Mouse (Mus musculus): Measurements from ENCODE around the gene Fbrsl1.

DNA sequence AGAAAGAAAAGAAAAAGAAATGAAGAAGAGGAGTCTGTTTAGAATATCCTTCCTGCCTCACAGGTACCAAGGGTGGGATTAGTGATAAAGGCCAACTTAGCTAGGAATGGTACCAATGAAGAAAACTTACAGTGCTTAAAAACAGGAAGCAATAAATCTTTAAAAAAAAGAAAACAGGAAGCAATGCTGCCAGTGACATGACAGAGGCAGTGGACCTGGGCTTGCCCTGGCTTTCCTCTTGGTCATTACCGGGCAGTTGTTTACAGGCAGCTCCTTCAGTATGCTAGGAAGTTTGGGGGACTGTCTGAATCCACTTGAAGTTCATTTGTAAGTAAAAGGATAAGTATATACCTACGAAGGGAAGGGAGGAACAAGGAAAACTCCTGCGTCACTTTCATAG is 117.8 kb downstream of the Fbrsl1 start:
- TF ChIP-seq CTCF (IDR thresholded peaks at IDR 0.05; ENCODE audit: low read depth, low read length) (no peak), POLR2A (IDR thresholded peaks at IDR 0.05; ENCODE audit: insufficient read depth, low read length) (no peak), EP300 (IDR thresholded peaks at IDR 0.05; ENCODE audit: insufficient read depth, low read depth, low read length) (no peak)
